Mouse (Mus musculus) cortical plate, adult 2 months (tissue): Measurements from ENCODE around the gene Itpr2.

ENCODE experiments used
- CTCF ChIP-seq: fragments of 200-500 bp; IDR thresholded peaks from 2 replicates; pipeline ENCODE4 v1.5.1; 2011; ENCODE audit warnings: mild to moderate bottlenecking, control low read depth, low read length; ENCODE audit not compliant: insufficient read depth; ENCODE audit errors: extremely low read depth
- POLR2A ChIP-seq: fragments of 200-500 bp; IDR thresholded peaks from 2 replicates; pipeline ENCODE4 v1.6.1; 2011; ENCODE audit warnings: mild to moderate bottlenecking, low read length, control low read depth; ENCODE audit not compliant: insufficient read depth; ENCODE audit errors: extremely low read depth

GRCm38 (mm10) chr6:146282061-146282659 is 219.9 kb downstream of the Itpr2 start:
- TF ChIP-seq POLR2A (no peak), CTCF (no peak)
